Mouse (Mus musculus) liver, embryonic 14.5 days (tissue): ENCODE data around the gene Dcx. TPM values are rescaled to one million over a fixed set of nuclear protein-coding genes. Genes with fewer than 3 reads are reported as not detected.

Source experiments
- ATAC-seq: fragments of 200-750 bp; cut with Nextera tagmentation; 2 replicates; pipeline ENCODE4 v1.8.0; 2017; ENCODE audit warnings: moderate number of reproducible peaks, mild to moderate bottlenecking, moderate library complexity; ENCODE audit not compliant: insufficient read depth
- DNase-seq, 3 experiments: peaks; one replicate each; pipeline ENCODE4 v3.0.0-alpha.2; 2012 to 2013; ENCODE audit warnings: low read depth in 3 of 3, low spot score in 3 of 3
- H3K27ac ChIP-seq: fragments of 300-500 bp; sonication (generic); 2 replicates; pipeline ENCODE4 v1.5.1; 2014; ENCODE audit warnings: moderate library complexity, mild to moderate bottlenecking, control low read depth, inconsistent platforms
- H3K27me3 ChIP-seq: fragments of 300-500 bp; sonication (generic); 2 replicates; pipeline ENCODE4 v1.6.1; 2014; ENCODE audit warnings: mild to moderate bottlenecking, low read length, moderate library complexity; ENCODE audit not compliant: control insufficient read depth, insufficient read depth
- H3K36me3 ChIP-seq: fragments of 300-500 bp; sonication (generic); replicated peaks from 2 replicates; pipeline ENCODE4 v1.6.1; 2014; ENCODE audit warnings: low read depth; ENCODE audit not compliant: control insufficient read depth, insufficient read depth
- H3K4me1 ChIP-seq, 2 experiments: fragments of 200-500 bp in 1 of 2; fragments of 300-500 bp in 1 of 2; sonication (generic) in 1 of 2; replicated peaks; 2 replicates each; pipeline ENCODE4 v1.6.1; 2012 to 2014; ENCODE audit warnings: antibody characterized with exemption in 1 of 2, inconsistent platforms in 1 of 2, low read length in 1 of 2; ENCODE audit not compliant: control insufficient read depth in 2 of 2, insufficient read depth in 2 of 2
- H3K4me2 ChIP-seq: fragments of 300-500 bp; sonication (generic); 2 replicates; pipeline ENCODE4 v1.6.1; 2014; ENCODE audit warnings: low read depth, mild to moderate bottlenecking, control low read depth, moderate library complexity
- H3K4me3 ChIP-seq, 2 experiments: fragments of 200-500 bp in 1 of 2; fragments of 300-500 bp in 1 of 2; sonication (generic) in 1 of 2; 2 replicates each; pipeline ENCODE4 v1.5.1; 2012 to 2014; ENCODE audit warnings: low read depth in 2 of 2, low read length in 2 of 2, mild to moderate bottlenecking in 2 of 2, control low read depth in 1 of 2, inconsistent platforms in 1 of 2, moderate library complexity in 1 of 2; ENCODE audit not compliant: insufficient read depth in 1 of 2
- H3K9ac ChIP-seq: fragments of 300-500 bp; sonication (generic); replicated peaks from 2 replicates; pipeline ENCODE4 v1.6.1; 2014; ENCODE audit warnings: mild to moderate bottlenecking, control low read depth, moderate library complexity
- H3K9me3 ChIP-seq: fragments of 300-500 bp; sonication (generic); 2 replicates; pipeline ENCODE4 v1.6.1; 2016; ENCODE audit warnings: low read length, mixed read lengths; ENCODE audit not compliant: control insufficient read depth
- CTCF ChIP-seq: IDR thresholded peaks from 2 replicates; pipeline ENCODE4 v1.5.1; 2016; ENCODE audit warnings: antibody characterized with exemption, low read depth, control low read depth
- EP300 ChIP-seq: IDR thresholded peaks from 2 replicates; pipeline ENCODE4 v1.6.1; 2016; ENCODE audit warnings: antibody characterized with exemption, low read depth
- WGBS: fragments of 180-500 bp; shearing (Covaris S2); extraction: QIAGEN DNeasy Blood & Tissue Kit; methylation state at CpG from one replicate; pipeline ENCODE4 v1.1.7; 2014; ENCODE audit not compliant: insufficient replicate concordance; 5-methylcytosine and 5-hydroxymethylcytosine counted together
- polyA plus RNA-seq, 2 experiments: library from polyadenylated mRNA; depleted of rRNA in 1 of 2; stranded (reverse) in 1 of 2; unstranded in 1 of 2; fragments of >200 nt; fragmentation: Nextera tagmentation in 1 of 2; extraction: Ambion mirVana in 1 of 2; gene quantifications; 2 replicates each; pipeline versions ENCODE4 v1.2.1 to v1.2.3; 2012 to 2014

The Dcx gene
- polyA plus RNA-seq (2012; rRNA removed) (0.04 and 0.24 TPM in 2 replicates), polyA plus RNA-seq (2014; fragmentation: Nextera tagmentation; extraction: Ambion mirVana) (0.03 and 0.05 TPM in 2 replicates)

DNA sequence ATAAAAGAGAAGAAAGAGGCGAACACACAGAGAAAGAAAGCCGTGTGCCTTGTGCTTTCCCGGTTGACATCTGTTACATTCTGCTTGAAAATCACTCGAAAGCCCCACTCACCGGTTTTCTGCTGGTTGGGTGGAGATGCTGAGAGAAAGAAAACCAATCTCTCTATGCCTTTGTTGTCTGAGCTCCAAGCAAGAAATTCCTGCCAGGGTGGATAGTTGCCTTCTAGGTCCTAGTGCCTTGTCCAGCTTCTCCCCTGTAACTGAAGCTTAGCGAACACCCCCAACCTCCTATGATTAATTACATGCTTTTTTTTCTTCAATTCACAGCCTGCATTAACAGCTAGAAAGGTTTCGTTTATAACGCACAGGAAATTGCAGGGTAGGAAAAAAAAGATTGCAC lies at the start of gene Dcx:
Gene Dcx (minus strand): TSS at position 354 of the 400 bp plus-strand sequence.
- DNase-seq (no peak), ATAC-seq (no peak)
- H3K36me3 ChIP-seq, result no peaks in the 10 kb centered on the region
- H3K4me3 ChIP-seq, result no peak within 1 kb of the TSS
- H3K9ac ChIP-seq, result no peak within 1 kb of the TSS
- H3K4me2 ChIP-seq, result no peak within 1 kb of the TSS
- TF ChIP-seq CTCF (no peak), EP300 (no peak)
- no peaks in the 10 kb centered on the region for H3K9me3 ChIP-seq
- H3K27me3 ChIP-seq, result no peaks in the 10 kb centered on the region
- H3K4me1 ChIP-seq, result no peaks in the 10 kb centered on the region
- no peak within 1 kb of the TSS for H3K27ac ChIP-seq
- WGBS, result 47% methylated on average over 8 of the region's 8 CpGs

DNA sequence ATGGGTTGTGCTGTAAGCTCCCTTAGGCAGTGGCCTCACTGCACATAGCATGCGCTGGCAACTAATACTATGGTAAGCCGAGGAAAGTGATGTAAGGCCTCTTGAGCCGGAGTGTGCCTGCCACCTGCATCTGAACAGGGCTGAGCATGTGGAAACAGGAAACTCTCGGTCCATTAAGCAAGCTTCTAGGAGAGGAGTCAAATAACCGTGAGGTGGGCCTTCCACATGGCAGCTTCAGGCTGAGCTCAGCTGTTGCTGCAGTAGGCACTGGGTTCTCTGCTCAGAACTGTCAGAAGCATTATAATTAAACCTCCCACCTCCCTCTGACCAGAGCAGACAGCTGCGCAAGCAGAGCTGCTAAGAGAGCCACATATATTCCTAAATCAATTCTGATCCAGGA lies 33.1 kb upstream of the Dcx start:
- Histone ChIP-seq H3K4me1 (no peaks in the 10 kb centered on the region), H3K36me3 (no peaks in the 10 kb centered on the region), H3K27ac (no peak overlapping the region), H3K9me3 (no peaks in the 10 kb centered on the region), H3K9ac (no peak overlapping the region), H3K4me3 (no peak overlapping the region), H3K4me2 (no peak overlapping the region), H3K27me3 (no peaks in the 10 kb centered on the region)
- TF ChIP-seq EP300, result no peak
- 49% methylated on average over 6 of the region's 6 CpGs for WGBS
- DNase-seq (no peak), ATAC-seq (no peak)

DNA sequence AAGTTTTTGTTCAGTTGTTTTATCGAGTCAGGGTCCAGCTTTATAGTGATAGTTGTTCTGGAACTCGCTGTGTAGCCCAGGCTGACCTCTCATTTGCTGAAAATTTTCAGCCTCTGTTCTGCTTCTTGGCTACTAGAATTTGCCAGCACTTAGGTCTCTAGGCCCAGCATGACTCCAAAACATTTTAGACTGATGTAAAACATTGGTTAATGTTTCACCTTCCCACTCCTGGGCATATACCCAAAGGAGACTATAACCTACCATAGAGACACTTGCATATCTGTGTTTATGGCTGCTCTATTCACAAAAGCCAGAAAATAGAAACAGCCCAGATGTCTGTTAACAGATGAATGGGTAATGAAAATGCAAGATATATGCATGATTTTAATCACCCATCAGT lies 560 bp upstream of the Dcx start:
- ATAC-seq, result no peak
- TF ChIP-seq EP300, result no peak
- no peak for TF ChIP-seq CTCF
- Histone ChIP-seq H3K36me3 (no peaks in the 10 kb centered on the region), H3K9ac (no peak overlapping the region), H3K4me1 (no peaks in the 10 kb centered on the region), H3K4me3 (no peak overlapping the region), H3K27me3 (no peaks in the 10 kb centered on the region), H3K27ac (no peak overlapping the region), H3K9me3 (no peaks in the 10 kb centered on the region), H3K4me2 (no peak overlapping the region)
- 63% methylated on average over 2 of the region's 2 CpGs for WGBS
- DNase-seq, result no peak

DNA sequence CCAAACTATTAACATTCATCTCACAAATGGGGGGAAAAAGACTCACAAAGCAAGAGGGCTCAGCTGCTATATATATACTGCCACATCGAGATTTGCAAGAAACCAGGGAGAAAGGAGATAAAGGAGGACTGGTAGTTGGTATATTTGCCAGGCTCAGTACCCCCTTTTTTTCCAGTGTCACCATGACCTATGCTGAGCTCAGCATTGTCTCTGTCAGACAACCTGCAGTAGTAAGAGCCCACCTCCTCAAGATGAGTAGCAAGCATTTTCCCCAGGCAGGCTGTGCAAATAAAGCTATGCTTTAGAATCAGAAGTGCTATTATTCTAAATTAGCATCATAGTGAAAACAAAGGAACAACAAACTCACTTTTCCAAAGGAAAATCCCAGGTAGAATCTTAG lies 581 bp downstream of the Dcx start:
- H3K9me3 ChIP-seq, result no peaks in the 10 kb centered on the region
- DNase-seq (no peak), ATAC-seq (no peak)
- H3K4me1 ChIP-seq, result no peaks in the 10 kb centered on the region
- H3K27me3 ChIP-seq, result no peaks in the 10 kb centered on the region
- H3K27ac ChIP-seq, result no peak overlapping the region
- H3K9ac ChIP-seq, result no peak overlapping the region
- TF ChIP-seq CTCF (no peak), EP300 (no peak)
- H3K4me3 ChIP-seq, result no peak overlapping the region
- no peak overlapping the region for H3K4me2 ChIP-seq
- H3K36me3 ChIP-seq, result no peaks in the 10 kb centered on the region
- 47% methylated on average over 1 of the region's 1 CpGs for WGBS

DNA sequence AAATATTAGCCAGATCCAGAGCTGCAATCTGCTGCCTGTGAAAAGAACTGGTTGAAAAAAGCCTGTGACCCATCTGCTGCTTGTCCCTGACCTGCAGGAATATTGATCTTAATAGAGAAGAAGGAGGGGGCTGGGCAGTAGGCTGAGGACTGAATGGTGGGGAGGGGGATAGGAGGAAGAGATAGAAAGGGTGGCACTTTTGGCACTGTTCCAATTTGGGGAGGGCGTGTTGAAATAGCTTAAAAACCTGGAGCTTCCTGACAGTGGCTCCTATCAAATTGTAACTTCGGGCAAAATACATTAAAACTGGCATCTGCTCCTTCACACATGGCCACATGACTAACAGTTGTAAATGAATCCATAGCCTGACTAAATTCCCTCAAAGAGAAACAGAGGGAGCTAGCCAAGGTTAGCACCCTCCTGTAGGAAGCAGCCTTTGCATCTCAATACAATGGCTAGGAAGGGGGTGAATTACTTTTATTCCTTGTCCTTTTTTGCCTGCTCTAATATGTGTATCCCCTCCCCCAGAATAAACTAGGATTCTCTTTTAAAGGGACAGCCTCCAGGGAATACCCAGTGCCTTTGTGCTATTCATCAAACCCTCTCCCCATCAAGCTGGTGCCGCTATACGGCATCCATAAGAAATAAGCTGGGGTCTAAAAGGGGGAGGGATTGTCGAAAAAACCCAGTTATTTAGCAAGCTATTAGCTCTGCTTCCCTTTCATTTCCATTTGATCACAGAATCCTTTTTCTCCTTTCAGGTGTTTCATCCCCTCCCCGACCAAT lies 1.5 kb downstream of the Dcx start:
- 26% methylated on average over 6 of the region's 6 CpGs for WGBS
- Histone ChIP-seq H3K4me3 (no peak overlapping the region), H3K27me3 (no peaks in the 10 kb centered on the region), H3K4me1 (no peaks in the 10 kb centered on the region), H3K27ac (no peak overlapping the region), H3K9ac (no peak overlapping the region), H3K9me3 (no peaks in the 10 kb centered on the region), H3K36me3 (no peaks in the 10 kb centered on the region), H3K4me2 (no peak overlapping the region)
- ATAC-seq (no peak), DNase-seq (no peak)
- TF ChIP-seq CTCF (no peak), EP300 (no peak)
